Mouse (Mus musculus) limb, embryonic 11.5 days (tissue): ENCODE data around the gene Ptger1. TPM values are rescaled to one million over a fixed set of nuclear protein-coding genes. Genes with fewer than 3 reads are reported as not detected.

ENCODE experiments used
- ATAC-seq: fragments of 200-750 bp; cut with Nextera tagmentation; 2 replicates; pipeline ENCODE4 v1.8.0; 2017; ENCODE audit warnings: low read depth; ENCODE audit not compliant: insufficient number of reproducible peaks, low FRiP score, low TSS enrichment
- DNase-seq: peaks from one replicate; pipeline ENCODE4 v3.0.0-alpha.2; 2015; ENCODE audit warnings: low spot score
- H3K27ac ChIP-seq: fragments of 300-500 bp; sonication (generic); replicated peaks from 2 replicates; pipeline ENCODE4 v1.5.1; 2014; ENCODE audit warnings: low read depth, mild to moderate bottlenecking, low read length
- H3K27me3 ChIP-seq: fragments of 300-500 bp; sonication (generic); 2 replicates; pipeline ENCODE4 v1.6.1; 2014; ENCODE audit warnings: mild to moderate bottlenecking, low read length, mixed read lengths; ENCODE audit not compliant: control insufficient read depth, insufficient read depth
- H3K36me3 ChIP-seq: fragments of 300-500 bp; sonication (generic); 2 replicates; pipeline ENCODE4 v1.6.1; 2014; ENCODE audit warnings: mild to moderate bottlenecking, low read length, moderate library complexity, mixed read lengths; ENCODE audit not compliant: control insufficient read depth, insufficient read depth
- H3K4me1 ChIP-seq: fragments of 300-500 bp; sonication (generic); 2 replicates; pipeline ENCODE4 v1.6.1; 2014; ENCODE audit warnings: low read length, mixed read lengths; ENCODE audit not compliant: control insufficient read depth, insufficient read depth
- H3K4me2 ChIP-seq: fragments of 300-500 bp; sonication (generic); 2 replicates; pipeline ENCODE4 v1.6.1; 2014; ENCODE audit warnings: low read depth, mild to moderate bottlenecking, moderate library complexity; ENCODE audit not compliant: severe bottlenecking
- H3K4me3 ChIP-seq: fragments of 300-500 bp; sonication (generic); 2 replicates; pipeline ENCODE4 v1.5.1; 2014; ENCODE audit warnings: low read depth, low read length
- H3K9ac ChIP-seq: fragments of 300-500 bp; sonication (generic); 2 replicates; pipeline ENCODE4 v1.6.1; 2014; ENCODE audit warnings: mild to moderate bottlenecking, low read length
- H3K9me3 ChIP-seq: fragments of 300-500 bp; sonication (generic); 2 replicates; pipeline ENCODE4 v1.6.1; 2016; ENCODE audit warnings: low read length; ENCODE audit not compliant: control insufficient read depth
- WGBS: fragments of 180-500 bp; shearing (Covaris S2); extraction: QIAGEN DNeasy Blood & Tissue Kit; methylation state at CpG from one replicate; pipeline ENCODE4 v1.1.7; 2014; 5-methylcytosine and 5-hydroxymethylcytosine counted together
- polyA plus RNA-seq: library from polyadenylated mRNA; unstranded; fragments of >200 nt; fragmentation: Nextera tagmentation; extraction: Ambion mirVana; gene quantifications from 2 replicates; pipeline ENCODE4 v1.2.1, GENCODE M21; 2014

Gene Ptger1
- polyA plus RNA-seq, 1 experiment from 2014 or later, result 0.59 TPM

DNA sequence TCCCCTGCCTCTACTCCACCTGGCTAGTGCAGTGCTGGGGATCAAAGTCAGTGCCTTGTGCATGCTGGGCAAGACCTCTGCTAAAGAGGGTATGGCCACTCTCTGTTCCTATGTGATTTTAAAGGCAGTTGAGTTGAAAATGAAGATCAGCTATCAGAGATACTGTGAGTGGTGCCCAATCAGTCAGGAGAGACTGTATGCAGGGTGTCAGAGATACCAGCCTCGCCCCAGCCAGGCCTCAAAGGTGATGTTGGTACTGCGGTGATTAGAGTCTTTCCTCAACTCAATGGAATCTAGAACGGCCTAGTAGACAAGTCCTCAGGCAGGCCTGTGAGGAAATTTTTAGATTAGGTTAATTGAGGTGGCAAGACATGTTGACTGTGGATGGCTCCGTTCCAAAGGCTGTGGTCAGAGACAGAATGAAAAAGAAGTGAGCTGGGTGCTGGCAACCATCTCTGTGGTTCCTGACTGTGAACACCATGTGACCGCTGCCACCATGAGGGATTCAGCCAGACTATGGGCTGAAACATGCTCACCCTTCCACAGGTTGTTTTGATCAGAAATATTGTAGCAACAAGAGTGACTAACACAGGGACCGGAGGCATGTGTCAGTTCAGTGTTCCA lies 40.7 kb upstream of the Ptger1 start:
- H3K27ac ChIP-seq, result no peak overlapping the region
- no peaks in the 10 kb centered on the region for H3K4me1 ChIP-seq
- H3K36me3 ChIP-seq, result no peaks in the 10 kb centered on the region
- no peaks in the 10 kb centered on the region for H3K27me3 ChIP-seq
- H3K9ac ChIP-seq, result no peak overlapping the region
- H3K9me3 ChIP-seq, result no peaks in the 10 kb centered on the region
- 87% methylated on average over 6 of the region's 6 CpGs for WGBS
- ATAC-seq, result no peak
- no peak overlapping the region for H3K4me2 ChIP-seq
- H3K4me3 ChIP-seq, result no peak overlapping the region
- no peak for DNase-seq

DNA sequence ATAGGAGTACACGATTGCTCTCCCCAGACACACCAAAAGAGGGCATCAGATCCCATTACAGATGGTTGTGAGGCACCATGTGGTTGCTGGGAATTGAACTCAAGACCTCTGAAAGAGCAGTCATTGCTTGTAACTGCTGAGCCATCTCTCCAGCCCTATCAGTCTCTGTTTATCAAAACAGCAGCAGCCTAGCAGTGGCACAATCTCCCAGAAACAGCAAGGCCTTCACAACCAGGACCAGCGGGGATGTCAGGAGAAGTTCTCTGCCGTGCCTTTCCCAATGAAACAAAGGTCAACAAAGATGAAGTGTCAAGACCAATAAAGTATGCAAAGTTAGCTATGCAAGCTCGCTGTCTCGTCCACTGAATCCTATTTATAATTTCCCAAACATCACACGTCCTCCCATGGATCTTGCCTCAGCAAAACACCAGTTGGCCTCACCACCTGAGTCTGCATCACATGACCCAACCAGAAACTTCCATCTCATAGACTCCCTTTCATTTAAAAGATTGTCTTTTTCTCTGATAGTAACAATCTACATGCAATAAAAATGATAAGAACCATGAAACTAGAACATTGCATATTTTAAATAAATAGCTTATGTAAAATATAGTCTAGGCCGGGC lies 34.3 kb upstream of the Ptger1 start:
- 88% methylated on average over 7 of the region's 7 CpGs for WGBS

DNA sequence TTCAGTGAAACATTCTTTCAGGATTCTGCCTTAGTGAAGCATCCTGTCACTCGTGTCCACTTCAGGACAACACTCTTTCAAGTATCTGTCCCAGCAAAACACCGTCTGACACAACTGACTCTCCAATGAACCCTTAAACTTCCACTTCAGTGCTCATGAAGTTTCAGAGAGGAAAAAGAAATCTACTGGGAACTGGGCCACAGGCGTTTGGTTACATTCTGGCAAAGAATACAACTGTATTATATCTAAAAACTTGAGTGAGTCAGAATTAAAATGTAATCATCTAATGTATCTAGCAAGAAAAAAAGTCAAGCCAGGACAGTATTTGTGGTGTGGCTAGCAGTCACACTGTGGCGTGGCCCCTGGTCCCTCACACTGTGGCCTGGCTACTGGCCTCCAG lies 27.6 kb upstream of the Ptger1 start:
- 82% methylated on average over 4 of the region's 4 CpGs for whole genome bisulfite sequencing
- DNase-seq (no peak), ATAC-seq (no peak)
- H3K9me3 ChIP-seq, result peaks cover 3% of the 10 kb centered on the region; the same call in 1 of the 2 replicates
- no peaks in the 10 kb centered on the region for H3K4me1 ChIP-seq
- no peaks in the 10 kb centered on the region for H3K27me3 ChIP-seq
- no peak overlapping the region for H3K27ac ChIP-seq
- H3K36me3 ChIP-seq, result no peaks in the 10 kb centered on the region
- H3K9ac ChIP-seq, result no peak overlapping the region
- H3K4me3 ChIP-seq, result no peak overlapping the region
- H3K4me2 ChIP-seq, result no peak overlapping the region

More for the DNA sequence above, 34.3 kb upstream of the Ptger1 start:
- Histone ChIP-seq H3K4me3 (no peak overlapping the region), H3K36me3 (no peaks in the 10 kb centered on the region), H3K27me3 (no peaks in the 10 kb centered on the region), H3K4me1 (no peaks in the 10 kb centered on the region), H3K27ac (no peak overlapping the region), H3K9ac (no peak overlapping the region), H3K9me3 (peaks cover 3% of the 10 kb centered on the region; the same call in 1 of the 2 replicates), H3K4me2 (no peak overlapping the region)
- ATAC-seq (no peak), DNase-seq (no peak)

DNA sequence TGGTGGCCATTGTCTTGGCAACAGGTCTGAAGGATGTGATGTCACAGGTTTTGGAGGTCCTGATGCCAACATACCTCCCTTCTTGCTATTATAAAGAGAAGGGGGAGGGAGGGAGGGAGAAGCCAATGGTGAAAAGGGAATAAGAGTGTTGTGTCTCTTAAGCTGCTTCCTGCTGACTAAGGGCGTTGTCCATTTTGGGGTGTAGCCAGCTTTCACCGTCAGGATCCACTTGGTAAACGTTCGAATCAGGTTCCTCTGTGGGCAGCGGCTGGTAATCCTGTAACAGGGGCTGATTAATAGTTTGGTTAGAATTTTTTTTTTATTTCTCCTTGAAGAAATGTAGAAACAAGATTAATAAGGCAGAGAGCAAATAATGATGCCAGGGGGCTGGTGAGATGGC lies 26.8 kb upstream of the Ptger1 start:
- Histone ChIP-seq H3K4me1 (no peaks in the 10 kb centered on the region), H3K9me3 (peaks cover 3% of the 10 kb centered on the region; the same call in 1 of the 2 replicates), H3K27me3 (no peaks in the 10 kb centered on the region)

DNA sequence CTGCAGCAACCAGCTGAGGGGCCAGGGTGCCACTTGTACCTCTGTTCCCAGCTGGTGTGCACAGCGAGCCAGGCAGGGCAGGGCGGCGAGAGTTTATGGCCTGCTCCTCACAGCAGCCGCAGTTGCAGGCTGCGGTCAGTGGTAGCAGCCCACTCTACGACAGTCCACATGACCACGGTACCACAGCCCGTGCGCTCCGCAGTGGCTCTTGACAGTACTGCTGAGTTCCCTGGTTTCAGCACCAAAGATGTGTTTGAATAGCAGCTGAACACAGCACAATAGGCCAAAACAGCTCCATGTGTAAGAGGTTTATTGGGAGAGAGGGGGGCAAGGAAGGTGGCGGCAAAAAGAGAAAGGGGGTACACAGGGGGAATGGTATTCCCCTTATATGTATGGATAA lies 19.0 kb upstream of the Ptger1 start:
- WGBS, result 95% methylated on average over 11 of the region's 11 CpGs
- no peaks in the 10 kb centered on the region for H3K36me3 ChIP-seq
- no peak overlapping the region for H3K4me2 ChIP-seq
- no peaks in the 10 kb centered on the region for H3K27me3 ChIP-seq
- DNase-seq, result no peak
- H3K9ac ChIP-seq, result no peak overlapping the region
- no peak for ATAC-seq
- H3K27ac ChIP-seq, result no peak overlapping the region
- H3K4me1 ChIP-seq, result no peaks in the 10 kb centered on the region
- no peak overlapping the region for H3K4me3 ChIP-seq
- no peaks in the 10 kb centered on the region for H3K9me3 ChIP-seq

More for the DNA sequence above, 26.8 kb upstream of the Ptger1 start:
- no peak overlapping the region for H3K27ac ChIP-seq
- H3K9ac ChIP-seq, result no peak overlapping the region
- no peak for DNase-seq
- H3K4me2 ChIP-seq, result no peak overlapping the region
- no peaks in the 10 kb centered on the region for H3K36me3 ChIP-seq
- 80% methylated on average over 5 of the region's 5 CpGs for whole genome bisulfite sequencing
- H3K4me3 ChIP-seq, result no peak overlapping the region
- ATAC-seq, result no peak

DNA sequence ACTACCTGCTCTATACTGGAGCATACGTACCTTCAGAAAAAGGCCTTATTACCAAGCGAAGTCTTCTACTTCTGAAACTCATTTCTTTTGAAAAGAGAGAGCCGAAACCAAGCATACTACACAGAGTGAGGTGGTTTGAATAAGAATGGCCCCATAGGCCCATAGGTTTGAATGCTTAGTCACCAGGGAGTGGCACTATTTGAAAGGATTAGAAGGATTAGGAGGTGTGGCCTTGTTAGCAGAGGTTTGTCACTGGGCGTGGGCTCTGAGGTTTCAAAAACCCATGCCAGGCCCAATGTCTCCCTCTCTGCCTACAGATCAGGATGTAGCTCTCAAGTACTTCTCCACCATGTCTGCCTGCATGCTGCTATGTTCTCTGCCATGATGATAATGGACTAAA lies 18.4 kb upstream of the Ptger1 start:
- 94% methylated on average over 4 of the region's 4 CpGs for WGBS
- ATAC-seq (no peak), DNase-seq (no peak)
- Histone ChIP-seq H3K4me3 (no peak overlapping the region), H3K27me3 (no peaks in the 10 kb centered on the region), H3K27ac (no peak overlapping the region), H3K36me3 (no peaks in the 10 kb centered on the region), H3K9ac (no peak overlapping the region), H3K9me3 (no peaks in the 10 kb centered on the region), H3K4me1 (no peaks in the 10 kb centered on the region), H3K4me2 (no peak overlapping the region)

DNA sequence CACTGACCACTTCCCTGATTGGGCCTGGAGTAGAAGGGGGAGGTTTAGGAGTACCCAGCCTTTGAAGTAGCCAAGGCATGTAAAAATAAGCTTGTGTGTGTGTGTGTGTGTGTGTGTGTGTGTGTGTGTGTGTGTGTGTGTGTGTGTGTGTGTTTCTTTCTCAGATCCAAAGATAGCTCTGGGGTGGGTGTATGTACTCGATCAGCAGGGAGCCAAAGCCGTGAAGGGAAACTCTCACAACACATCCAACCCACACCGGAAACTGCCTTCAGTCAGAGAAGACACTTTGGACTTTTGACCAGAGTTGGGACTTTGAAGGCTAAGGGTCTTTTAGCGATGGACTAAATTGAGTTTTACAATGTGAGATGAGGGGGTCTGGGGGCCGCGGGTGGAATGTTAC lies 16.8 kb upstream of the Ptger1 start:
- H3K36me3 ChIP-seq, result no peaks in the 10 kb centered on the region
- H3K4me1 ChIP-seq, result peaks cover 7% of the 10 kb centered on the region; the same call in 1 of the 2 replicates
- no peak overlapping the region for H3K27ac ChIP-seq
- no peaks in the 10 kb centered on the region for H3K27me3 ChIP-seq
- ATAC-seq (no peak), DNase-seq (no peak)
- H3K4me3 ChIP-seq, result no peak overlapping the region
- 95% methylated on average over 6 of the region's 6 CpGs for WGBS
- H3K9me3 ChIP-seq, result no peaks in the 10 kb centered on the region
- H3K4me2 ChIP-seq, result no peak overlapping the region
- H3K9ac ChIP-seq, result no peak overlapping the region

DNA sequence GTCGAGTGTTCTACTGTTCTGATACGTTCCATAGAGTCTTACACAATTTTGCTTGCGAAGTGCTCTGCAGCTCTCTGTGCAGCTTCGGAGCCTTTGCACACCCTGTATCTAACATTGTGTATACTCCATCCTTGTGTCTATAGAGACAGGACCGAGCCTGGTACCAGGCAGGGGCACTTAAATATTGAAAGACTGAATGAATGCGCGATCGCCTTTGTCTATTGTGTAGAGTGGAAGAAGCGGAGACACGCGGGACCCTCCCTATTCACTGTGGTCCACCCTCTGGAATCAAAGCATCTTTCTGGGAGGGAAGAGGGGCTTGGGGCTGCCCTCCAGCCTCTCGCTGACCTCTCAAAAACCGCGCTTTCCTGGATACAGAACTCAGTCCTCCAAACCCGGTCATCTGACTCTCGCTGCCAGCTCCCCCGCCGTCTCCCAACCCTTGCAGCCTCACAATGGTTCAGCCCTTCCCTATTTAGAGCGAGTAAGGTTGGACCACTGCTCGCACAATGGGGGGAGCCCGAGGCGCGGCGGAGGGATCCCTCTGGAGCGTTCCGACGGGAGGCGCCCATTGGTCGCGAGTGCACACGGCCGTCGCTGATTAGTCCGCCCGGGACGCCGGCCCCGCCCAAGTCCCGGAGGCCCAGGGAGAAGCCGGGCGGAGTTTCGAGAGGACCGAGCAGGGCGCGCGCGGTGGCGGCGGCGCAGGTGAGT lies 14.3 kb upstream of the Ptger1 start, which contains the start of gene Gipc1:
TSS of gene Gipc1 (plus strand) at position 648 of the 714 bp plus-strand sequence.
- DNase-seq, result peak; percentile 98
- Histone ChIP-seq H3K9ac (peak within 1 kb of the TSS; percentile 70), H3K9me3 (no peaks in the 10 kb centered on the region), H3K27me3 (no peaks in the 10 kb centered on the region), H3K4me2 (peak within 1 kb of the TSS; percentile 92), H3K27ac (peak within 1 kb of the TSS; percentile 76), H3K4me3 (peak within 1 kb of the TSS; percentile 76), H3K4me1 (peaks cover 7% of the 10 kb centered on the region; the same call in 1 of the 2 replicates), H3K36me3 (no peaks in the 10 kb centered on the region)
- peak; percentile 94 for ATAC-seq
- whole genome bisulfite sequencing, result 6% methylated on average over 49 of the region's 50 CpGs
